Mouse (Mus musculus): ENCODE results near the gene Suclg2.

- TF ChIP-seq CTCF (IDR thresholded peaks at IDR 0.05) (no peak), POLR2A (IDR thresholded peaks at IDR 0.05; ENCODE audit: insufficient read depth, low read depth, low read length) (no peak)
Observed at GRCm38 (mm10) chr6:95579792-95580191, 138.8 kb downstream of the Suclg2 start.

Measured in heart, adult 2 months (tissue).